Mouse (Mus musculus) MEL (cell line): ENCODE results near the gene Tas2r143. TPM values are rescaled to one million over a fixed set of nuclear protein-coding genes. Genes with fewer than 3 reads are reported as not detected.
A peak's percentile ranks its signal among the peaks of the same experiment; 100 is the strongest.

Experiments used
- DNase-seq: peaks from one replicate; pipeline ENCODE4 v3.0.0; 2011; ENCODE audit warnings: low read depth, low spot score
- H3K27ac ChIP-seq: 2 replicates; pipeline ENCODE4 v1.5.1; 2012; ENCODE audit warnings: low read depth, mild to moderate bottlenecking, control low read depth, low read length, moderate library complexity; ENCODE audit not compliant: control insufficient read depth
- H3K27me3 ChIP-seq, 2 experiments: fragments of 150-350 bp in 1 of 2; sonication (generic) in 1 of 2; 2 replicates each; pipeline ENCODE4 v1.6.1; 2012; ENCODE audit warnings: low read length in 2 of 2, mild to moderate bottlenecking in 2 of 2, improper control_type of control experiment in 1 of 2, moderate library complexity in 1 of 2; ENCODE audit not compliant: insufficient read depth in 2 of 2, control insufficient read depth in 1 of 2
- H3K36me3 ChIP-seq, 2 experiments: 2 replicates each; pipeline ENCODE4 v1.6.1; 2012 to 2014; ENCODE audit warnings: low read length in 2 of 2, improper control_type of control experiment in 1 of 2, inconsistent platforms in 1 of 2, mild to moderate bottlenecking in 1 of 2; ENCODE audit not compliant: insufficient read depth in 2 of 2, control insufficient read depth in 1 of 2
- H3K4me1 ChIP-seq, 2 experiments: fragments of 150-350 bp in 1 of 2; sonication (generic) in 1 of 2; 2 replicates each; pipeline ENCODE4 v1.6.1; 2012; ENCODE audit warnings: low read length in 2 of 2, improper control_type of control experiment in 1 of 2, mild to moderate bottlenecking in 1 of 2; ENCODE audit not compliant: insufficient read depth in 2 of 2, control insufficient read depth in 1 of 2
- H3K4me3 ChIP-seq, 2 experiments: fragments of 150-350 bp in 1 of 2; sonication (generic) in 1 of 2; 2 replicates each; pipeline ENCODE4 v1.5.1; 2012; ENCODE audit warnings: low read depth in 2 of 2, low read length in 2 of 2, mild to moderate bottlenecking in 2 of 2, moderate library complexity in 2 of 2, control low read depth in 1 of 2, improper control_type of control experiment in 1 of 2; ENCODE audit not compliant: control insufficient read depth in 1 of 2, insufficient read depth in 1 of 2
- H3K79me2 ChIP-seq: 2 replicates; pipeline ENCODE4 v1.6.1; 2012; ENCODE audit warnings: mild to moderate bottlenecking, low read length, moderate library complexity; ENCODE audit not compliant: control insufficient read depth, poor library complexity, insufficient read depth
- H3K9ac ChIP-seq: 2 replicates; pipeline ENCODE4 v1.6.1; 2012; ENCODE audit warnings: low read depth, mild to moderate bottlenecking, control low read depth, low read length, moderate library complexity; ENCODE audit not compliant: control insufficient read depth, poor library complexity, severe bottlenecking
- H3K9me3 ChIP-seq: fragments of 150-350 bp; sonication (generic); replicated peaks from 2 replicates; pipeline ENCODE4 v1.6.1; 2012; ENCODE audit warnings: mild to moderate bottlenecking, low read length, improper control_type of control experiment, moderate library complexity; ENCODE audit not compliant: insufficient read depth
- CHD2 ChIP-seq: IDR thresholded peaks from 2 replicates; pipeline ENCODE4 v1.6.1; 2011; ENCODE audit warnings: low read length, improper control_type of control experiment
- CTCF ChIP-seq, 3 experiments: IDR thresholded peaks in 2 of 3; conservative IDR thresholded peaks in 1 of 3; 2 replicates each; pipeline ENCODE4 v1.5.1; 2011 to 2012; ENCODE audit warnings: low read length in 3 of 3, low read depth in 2 of 3, mild to moderate bottlenecking in 2 of 3, improper control_type of control experiment in 1 of 3, inconsistent platforms in 1 of 3, mixed read lengths in 1 of 3, moderate library complexity in 1 of 3; ENCODE audit not compliant: control insufficient read depth in 1 of 3, insufficient read depth in 1 of 3, poor library complexity in 1 of 3, severe bottlenecking in 1 of 3
- E2F4 ChIP-seq: IDR thresholded peaks from 2 replicates; pipeline ENCODE4 v1.6.1; 2011; ENCODE audit warnings: low read depth, low read length, improper control_type of control experiment, borderline replicate concordance
- ELF1 ChIP-seq: IDR thresholded peaks from 2 replicates; pipeline ENCODE4 v1.6.1; 2014; ENCODE audit warnings: low read depth, mild to moderate bottlenecking, inconsistent platforms, low read length, improper control_type of control experiment, moderate library complexity
- KAT2A ChIP-seq: conservative IDR thresholded peaks from 2 replicates; pipeline ENCODE4 v1.6.1; 2012; ENCODE audit warnings: low read depth, low read length, improper control_type of control experiment, inconsistent platforms
- MAX ChIP-seq: IDR thresholded peaks from 2 replicates; pipeline ENCODE4 v1.6.1; 2011; ENCODE audit warnings: low read length, improper control_type of control experiment
- MAZ ChIP-seq: IDR thresholded peaks from 2 replicates; pipeline ENCODE4 v1.6.1; 2012; ENCODE audit warnings: low read depth, mild to moderate bottlenecking, inconsistent platforms, low read length, improper control_type of control experiment
- MXI1 ChIP-seq: IDR thresholded peaks from 2 replicates; pipeline ENCODE4 v1.6.1; 2011; ENCODE audit warnings: mild to moderate bottlenecking, low read depth, low read length, improper control_type of control experiment
- POLR2A ChIP-seq, 2 experiments: IDR thresholded peaks; 2 replicates each; pipeline ENCODE4 v1.6.1; 2011 to 2012; ENCODE audit warnings: low read length in 2 of 2, mild to moderate bottlenecking in 2 of 2, control low read depth in 1 of 2, improper control_type of control experiment in 1 of 2, low read depth in 1 of 2, moderate library complexity in 1 of 2; ENCODE audit not compliant: control insufficient read depth in 1 of 2, insufficient read depth in 1 of 2, poor library complexity in 1 of 2
- POLR2AphosphoS5 ChIP-seq: IDR thresholded peaks from 2 replicates; pipeline ENCODE4 v1.6.1; 2012; ENCODE audit warnings: low read depth, borderline replicate concordance, mild to moderate bottlenecking, inconsistent platforms, low read length, moderate library complexity, mixed read lengths
- RAD21 ChIP-seq: IDR thresholded peaks from 2 replicates; pipeline ENCODE4 v1.6.1; 2011; ENCODE audit warnings: mild to moderate bottlenecking, low read depth, low read length, improper control_type of control experiment
- SMC3 ChIP-seq: IDR thresholded peaks from 2 replicates; pipeline ENCODE4 v1.6.1; 2011; ENCODE audit warnings: low read depth, low read length, improper control_type of control experiment
- TAL1 ChIP-seq: IDR thresholded peaks from 2 replicates; pipeline ENCODE4 v1.6.1; 2012; ENCODE audit warnings: mild to moderate bottlenecking, inconsistent platforms, low read length, moderate library complexity, mixed read lengths
- TBP ChIP-seq: IDR thresholded peaks from 2 replicates; pipeline ENCODE4 v1.8.0; 2011; ENCODE audit warnings: low read depth, low read length, improper control_type of control experiment
- UBTF ChIP-seq: IDR thresholded peaks from 2 replicates; pipeline ENCODE4 v1.6.1; 2012; ENCODE audit warnings: low read depth, mild to moderate bottlenecking, inconsistent platforms, low read length, improper control_type of control experiment, moderate library complexity, borderline replicate concordance; ENCODE audit not compliant: insufficient read depth
- ZC3H11A ChIP-seq: IDR thresholded peaks from 2 replicates; pipeline ENCODE4 v1.6.1; 2012; ENCODE audit warnings: low read depth, mild to moderate bottlenecking, inconsistent platforms, low read length, improper control_type of control experiment
- ZKSCAN1 ChIP-seq: IDR thresholded peaks from 2 replicates; pipeline ENCODE4 v1.6.1; 2012; ENCODE audit warnings: low read depth, mild to moderate bottlenecking, inconsistent platforms, low read length, improper control_type of control experiment, moderate library complexity
- ZMIZ1 ChIP-seq: IDR thresholded peaks from 2 replicates; pipeline ENCODE4 v1.6.1; 2012; ENCODE audit warnings: low read depth, mild to moderate bottlenecking, inconsistent platforms, low read length, improper control_type of control experiment, moderate library complexity
- polyA plus RNA-seq, 2 experiments: library from polyadenylated mRNA; stranded (reverse) in 1 of 2; unstranded in 1 of 2; fragments of >175 nt in 1 of 2; fragments of >200 nt in 1 of 2; gene quantifications; 2 replicates each; pipeline versions ENCODE4 v1.2.1 to v1.2.4; 2012; ENCODE audit warnings: low replicate concordance in 2 of 2, low read depth in 1 of 2; ENCODE audit not compliant: insufficient read length in 2 of 2, insufficient read depth in 1 of 2, missing spikeins in 1 of 2
- total RNA-seq: library from RNA; depleted of rRNA; stranded (reverse); fragments of 300-350 nt; gene quantifications from 2 replicates; pipeline ENCODE4 v1.2.3, GENCODE M21; 2012

The Tas2r143 gene
- total and polyA plus RNA-seq, 3 experiments: not detected

DNA sequence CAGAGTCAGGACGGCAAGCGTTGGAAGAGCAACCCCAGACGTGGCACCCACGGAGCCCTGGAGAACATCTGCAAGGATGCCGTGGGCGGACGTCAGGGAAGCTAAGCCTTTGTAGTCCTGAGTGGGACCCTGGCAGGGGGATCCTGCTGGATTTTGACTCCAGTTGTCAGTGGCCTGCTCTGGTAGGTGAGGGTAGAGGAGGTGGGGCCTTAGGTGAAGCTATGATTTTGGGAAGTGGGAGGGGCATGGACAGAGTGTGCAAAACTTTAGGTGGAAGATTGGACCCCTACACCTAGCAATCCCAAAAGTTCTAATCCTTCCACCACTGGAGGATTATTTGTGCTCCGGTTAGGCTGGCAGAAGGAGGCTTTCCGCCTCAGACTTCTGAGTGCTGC lies 27.6 kb upstream of the Tas2r143 start:
- Histone ChIP-seq H3K27me3 (peaks cover 0 to 2% of the 10 kb centered on the region in 2 experiments; a peak in 2 of 4 replicates), H3K27ac (no peak overlapping the region), H3K36me3 (no peaks in the 10 kb centered on the region), H3K4me3 (no peak overlapping the region), H3K9me3 (no peaks in the 10 kb centered on the region), H3K79me2 (no peaks in the 10 kb centered on the region), H3K4me1 (no peaks in the 10 kb centered on the region; a peak in 1 of 4 replicates), H3K9ac (no peak overlapping the region)
- TF ChIP-seq RAD21 (no peak), CHD2 (no peak), POLR2AphosphoS5 (no peak), TAL1 (no peak), MAZ (no peak), TBP (no peak)
- no peak for DNase-seq

DNA sequence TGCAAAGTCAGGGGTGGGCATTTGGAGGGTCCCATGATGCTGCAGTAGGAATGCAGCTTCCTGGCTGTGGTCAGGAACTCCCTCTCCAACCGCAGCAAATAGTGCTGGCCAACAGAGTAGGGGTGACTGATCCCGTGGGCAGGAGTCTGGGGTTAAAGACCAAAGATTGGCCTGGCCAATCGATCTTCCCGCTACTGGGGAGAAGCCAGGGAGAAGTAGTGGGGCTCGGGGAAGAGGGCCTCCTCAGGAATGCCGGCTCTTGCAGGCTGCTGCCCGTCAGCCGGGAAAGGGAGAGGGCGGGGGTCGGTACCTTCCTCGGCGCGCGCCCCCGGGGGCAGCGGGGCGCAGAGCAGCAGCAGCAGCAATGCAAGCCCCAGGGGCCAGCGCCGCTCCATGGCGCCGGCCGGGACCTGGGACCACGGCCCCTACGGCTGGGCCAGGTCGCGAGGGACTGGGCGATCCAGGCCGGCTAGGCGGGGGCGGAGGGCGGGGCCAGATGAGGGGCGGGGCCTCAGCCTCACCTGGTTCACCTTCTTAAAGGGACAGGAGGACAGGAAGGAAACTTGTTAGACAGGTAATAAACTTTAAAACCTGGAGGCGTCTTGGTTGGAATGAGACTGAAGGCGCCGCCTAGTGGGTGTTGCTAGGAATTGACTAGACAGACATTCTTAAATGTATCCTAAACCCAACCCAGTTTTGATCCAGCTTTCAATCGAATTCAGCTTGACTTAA lies 27.1 kb upstream of the Tas2r143 start, which contains the start of gene Epha1:
TSS of gene Epha1 (minus strand) at position 453 of the 732 bp plus-strand sequence.
- no peak within 1 kb of the TSS for H3K27ac ChIP-seq
- TF ChIP-seq MAX: no peak
- TF ChIP-seq ZC3H11A: peak; percentile 53
- TF ChIP-seq SMC3: peak; percentile 86
- TF ChIP-seq CTCF (IDR thresholded peaks at IDR 0.05 in 2 of 3, conservative IDR thresholded peaks at IDR 0.05 in 1 of 3; ENCODE audit: control insufficient read depth in 1 of 3, insufficient read depth in 1 of 3, low read depth in 2 of 3, low read length in 3 of 3, poor library complexity in 1 of 3, severe bottlenecking in 1 of 3): peak; percentile 66 to 74 (median 66)
- no peak for TF ChIP-seq KAT2A
- TF ChIP-seq RAD21: peak; percentile 60
- no peak within 1 kb of the TSS for H3K9ac ChIP-seq
- H3K4me3 ChIP-seq: no peak within 1 kb of the TSS
- no peaks in the 10 kb centered on the region; a peak in 1 of 4 replicates for H3K4me1 ChIP-seq
- H3K36me3 ChIP-seq: no peaks in the 10 kb centered on the region
- peaks cover 0 to 2% of the 10 kb centered on the region in 2 experiments; a peak in 2 of 4 replicates for H3K27me3 ChIP-seq
- no peaks in the 10 kb centered on the region for H3K79me2 ChIP-seq
- no peaks in the 10 kb centered on the region for H3K9me3 ChIP-seq
- DNase-seq: peak; percentile 68

- Histone ChIP-seq H3K9ac (no peak overlapping the region), H3K27ac (no peak overlapping the region), H3K4me3 (no peak overlapping the region), H3K27me3 (peaks cover 0 to 2% of the 10 kb centered on the region in 2 experiments; a peak in 2 of 4 replicates), H3K4me1 (no peaks in the 10 kb centered on the region; a peak in 1 of 4 replicates), H3K79me2 (no peaks in the 10 kb centered on the region), H3K9me3 (no peaks in the 10 kb centered on the region), H3K36me3 (no peaks in the 10 kb centered on the region)
- no peak for DNase-seq
- no peak for TF ChIP-seq UBTF
- no peak for TF ChIP-seq ZKSCAN1
- no peak for TF ChIP-seq ELF1
- no peak for TF ChIP-seq MXI1
- TF ChIP-seq ZC3H11A: no peak
- TF ChIP-seq ZMIZ1: no peak
- TF ChIP-seq POLR2A (IDR thresholded peaks at IDR 0.05; ENCODE audit: control insufficient read depth in 1 of 2, insufficient read depth in 1 of 2, low read depth in 1 of 2, low read length in 2 of 2, poor library complexity in 1 of 2): no peak
- no peak for TF ChIP-seq E2F4
Measured at GRCm38 (mm10) chr6:42373669-42374430, 26.2 kb upstream of the Tas2r143 start.
